Mouse (Mus musculus) hindbrain, embryonic 12.5 days (tissue): ENCODE measurements around the gene Kcnmb3. TPM values are rescaled to one million over a fixed set of nuclear protein-coding genes. Genes with fewer than 3 reads are reported as not detected.

ENCODE experiments used
- ATAC-seq: fragments of 200-750 bp; cut with Nextera tagmentation; 2 replicates; pipeline ENCODE4 v1.8.0; 2017; ENCODE audit warnings: moderate TSS enrichment; ENCODE audit not compliant: low FRiP score
- H3K27ac ChIP-seq: fragments of 300-500 bp; sonication (generic); 2 replicates; pipeline ENCODE4 v1.5.1; 2016; ENCODE audit warnings: mild to moderate bottlenecking
- H3K27me3 ChIP-seq: fragments of 300-500 bp; sonication (generic); 2 replicates; pipeline ENCODE4 v1.6.1; 2016; ENCODE audit warnings: mild to moderate bottlenecking
- H3K36me3 ChIP-seq: fragments of 300-500 bp; sonication (generic); 2 replicates; pipeline ENCODE4 v1.6.1; 2016; ENCODE audit warnings: mild to moderate bottlenecking
- H3K4me1 ChIP-seq: fragments of 300-500 bp; sonication (generic); 2 replicates; pipeline ENCODE4 v1.6.1; 2016
- H3K4me2 ChIP-seq: fragments of 300-500 bp; sonication (generic); replicated peaks from 2 replicates; pipeline ENCODE4 v1.6.1; 2016; ENCODE audit warnings: mild to moderate bottlenecking
- H3K4me3 ChIP-seq: fragments of 300-500 bp; sonication (generic); 2 replicates; pipeline ENCODE4 v1.5.1; 2016; ENCODE audit warnings: mild to moderate bottlenecking
- H3K9ac ChIP-seq: fragments of 300-500 bp; sonication (generic); 2 replicates; pipeline ENCODE4 v1.6.1; 2016; ENCODE audit warnings: mild to moderate bottlenecking, moderate library complexity
- H3K9me3 ChIP-seq: fragments of 300-500 bp; sonication (generic); replicated peaks from 2 replicates; pipeline ENCODE4 v1.6.1; 2016; ENCODE audit warnings: mild to moderate bottlenecking
- WGBS: fragments of 180-500 bp; shearing (Covaris S2); methylation state at CpG from one replicate; pipeline ENCODE4 v1.1.7; 2016; 5-methylcytosine and 5-hydroxymethylcytosine counted together
- polyA plus RNA-seq: library from polyadenylated mRNA; unstranded; fragments of >200 nt; fragmentation: Nextera tagmentation; extraction: Ambion mirVana; gene quantifications from 2 replicates; pipeline ENCODE4 v1.2.1, GENCODE M21; 2016

Kcnmb3 gene
- polyA plus RNA-seq, 1 experiment from 2014 or later, result 0.12 TPM

- peak within 1 kb of the TSS; percentile 93 for H3K4me3 ChIP-seq
- 9% methylated on average over 24 of the region's 24 CpGs for WGBS
- peak within 1 kb of the TSS; percentile 76 for H3K4me2 ChIP-seq
- peaks cover 22% of the 10 kb centered on the region for H3K4me1 ChIP-seq
- 0 out of 2 replicates have a peak, but pooled peaks cover 2% of the 10 kb centered on the region for H3K36me3 ChIP-seq
- H3K9me3 ChIP-seq, result no peaks in the 10 kb centered on the region
- peak within 1 kb of the TSS; percentile 84 for H3K27ac ChIP-seq
- peak within 1 kb of the TSS; percentile 92 for H3K9ac ChIP-seq
- no peaks in the 10 kb centered on the region for H3K27me3 ChIP-seq
- no peak; the same call in 1 of the 2 replicates for ATAC-seq
These were observed 17.7 kb upstream of the Kcnmb3 start, which contains the start of gene Zfp639 for GRCm38 (mm10) chr3:32509496-32510374. TSS of gene Zfp639 (plus strand) at chr3:32510259.

DNA sequence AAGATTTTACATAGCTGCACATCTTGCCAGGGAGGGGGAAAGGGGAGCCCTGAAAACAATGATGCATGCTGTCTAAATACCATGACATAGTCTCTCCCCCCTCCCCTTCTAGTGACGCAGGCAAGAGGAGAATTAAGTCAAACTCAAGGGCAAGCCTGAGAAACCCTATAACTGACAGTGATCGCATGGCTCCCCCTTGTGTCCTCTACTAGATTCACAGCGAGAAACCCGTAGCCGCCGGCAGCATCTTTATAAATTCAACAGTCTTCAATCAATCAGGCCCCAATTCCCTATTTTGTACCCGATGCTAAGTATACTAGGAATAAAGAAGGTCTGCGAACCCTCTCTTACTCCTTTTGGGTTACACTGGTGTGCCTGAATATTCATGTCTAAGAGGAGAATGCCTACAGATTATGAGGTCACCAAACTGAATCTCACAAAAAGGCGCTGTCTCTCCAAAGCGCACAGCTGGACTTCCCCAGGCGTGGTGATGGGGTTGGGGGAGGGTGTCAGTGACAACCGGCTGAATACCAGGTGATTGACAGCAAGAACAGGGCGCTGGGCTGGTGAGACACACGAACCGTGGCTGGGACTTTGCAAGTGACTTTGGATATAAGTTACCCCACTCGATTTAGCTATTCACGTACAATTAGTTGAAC lies 16.8 kb upstream of the Kcnmb3 start:
- no peaks in the 10 kb centered on the region for H3K9me3 ChIP-seq
- H3K4me1 ChIP-seq, result peaks cover 22% of the 10 kb centered on the region
- H3K4me2 ChIP-seq, result peak overlapping the region; percentile 76
- H3K27me3 ChIP-seq, result no peaks in the 10 kb centered on the region
- peak overlapping the region; percentile 16; the same call in 1 of the 2 replicates for H3K4me3 ChIP-seq
- no peak overlapping the region for H3K27ac ChIP-seq
- H3K36me3 ChIP-seq, result no peaks in the 10 kb centered on the region
- H3K9ac ChIP-seq, result peak overlapping the region; percentile 13; the same call in 1 of the 2 replicates
- 1% methylated on average over 17 of the region's 17 CpGs for WGBS
- ATAC-seq, result peak; percentile 26; the same call in 1 of the 2 replicates

- no peak overlapping the region for H3K27ac ChIP-seq
- no peaks in the 10 kb centered on the region for H3K36me3 ChIP-seq
- no peak overlapping the region for H3K4me2 ChIP-seq
- no peak for ATAC-seq
- no peaks in the 10 kb centered on the region for H3K27me3 ChIP-seq
- no peak overlapping the region for H3K4me3 ChIP-seq
- H3K4me1 ChIP-seq, result peaks cover 18% of the 10 kb centered on the region
- 59% methylated on average over 11 of the region's 11 CpGs for WGBS
- no peaks in the 10 kb centered on the region for H3K9me3 ChIP-seq
- no peak overlapping the region for H3K9ac ChIP-seq
These were observed 14.6 kb upstream of the Kcnmb3 start for GRCm38 (mm10) chr3:32506366-32507225.

DNA sequence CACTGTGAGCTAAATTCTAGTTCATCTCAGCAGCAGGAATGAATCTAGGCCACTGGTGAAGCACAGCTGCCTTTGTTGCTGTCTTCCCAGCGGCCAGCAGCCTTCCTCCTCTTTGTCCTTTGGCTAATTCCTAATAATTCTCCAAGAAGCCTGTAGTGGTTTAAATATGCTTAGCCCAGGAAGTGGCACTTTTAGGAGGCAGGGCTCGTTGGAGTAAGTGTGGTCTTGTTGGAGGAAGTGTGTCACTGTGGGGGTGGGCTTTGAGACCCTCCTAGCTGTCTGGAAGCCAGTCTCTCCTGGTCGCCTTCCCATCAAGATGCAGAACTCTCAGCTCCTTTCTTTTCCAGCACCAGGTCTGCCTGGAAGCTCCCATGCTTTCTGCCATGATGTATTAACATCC lies 13.8 kb upstream of the Kcnmb3 start:
- no peak overlapping the region for H3K4me3 ChIP-seq
- no peaks in the 10 kb centered on the region for H3K27me3 ChIP-seq
- no peak overlapping the region for H3K4me2 ChIP-seq
- H3K9me3 ChIP-seq, result no peaks in the 10 kb centered on the region
- H3K4me1 ChIP-seq, result peaks cover 12% of the 10 kb centered on the region
- H3K9ac ChIP-seq, result no peak overlapping the region
- WGBS, result 79% methylated on average over 3 of the region's 3 CpGs
- no peak for ATAC-seq
- no peaks in the 10 kb centered on the region for H3K36me3 ChIP-seq
- no peak overlapping the region for H3K27ac ChIP-seq

DNA sequence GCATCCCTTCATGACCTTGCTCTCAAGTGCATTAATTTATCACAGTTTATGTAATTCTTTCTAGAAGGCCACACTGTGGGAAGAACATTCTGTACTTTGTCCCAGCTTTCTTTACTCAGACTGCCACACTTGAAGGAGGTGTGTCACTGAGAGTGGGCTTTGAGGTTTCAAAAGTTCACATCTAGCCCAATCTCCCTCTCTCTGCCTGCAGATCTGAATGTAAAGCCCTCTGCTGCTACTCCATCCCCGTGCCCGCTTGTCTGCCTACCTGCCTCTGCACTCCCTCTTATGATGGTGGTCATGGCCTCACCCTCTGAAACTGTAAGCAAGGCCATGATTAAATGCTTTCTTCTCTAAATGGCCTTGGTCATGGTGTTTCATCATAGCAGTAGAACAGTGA lies 8.3 kb upstream of the Kcnmb3 start:
- no peaks in the 10 kb centered on the region for H3K9me3 ChIP-seq
- peaks cover 11% of the 10 kb centered on the region for H3K4me1 ChIP-seq
- ATAC-seq, result no peak
- no peak overlapping the region for H3K4me2 ChIP-seq
- H3K9ac ChIP-seq, result no peak overlapping the region
- no peaks in the 10 kb centered on the region for H3K36me3 ChIP-seq
- no peak overlapping the region for H3K4me3 ChIP-seq
- 89% methylated on average over 2 of the region's 2 CpGs for WGBS
- H3K27me3 ChIP-seq, result no peaks in the 10 kb centered on the region
- H3K27ac ChIP-seq, result no peak overlapping the region

DNA sequence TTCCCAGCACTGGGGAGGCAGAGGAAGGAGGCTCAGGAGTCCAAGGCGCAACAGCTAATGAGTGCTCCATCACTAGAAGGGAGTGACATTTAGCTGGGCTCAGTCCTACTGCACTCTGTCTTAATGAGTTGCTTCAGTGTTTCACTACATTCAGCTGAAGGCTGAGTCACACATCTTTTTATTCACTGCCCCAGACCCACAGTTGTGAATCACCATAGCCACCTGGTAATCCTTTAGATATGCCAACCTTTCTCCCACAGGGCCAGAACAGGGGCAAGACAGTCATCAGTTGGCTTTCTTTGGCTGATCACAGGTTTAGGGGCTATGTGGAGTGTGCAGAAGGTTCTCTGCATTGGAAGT lies 4.7 kb upstream of the Kcnmb3 start:
- peaks cover 11% of the 10 kb centered on the region for H3K4me1 ChIP-seq
- H3K4me2 ChIP-seq, result no peak overlapping the region
- ATAC-seq, result no peak
- H3K4me3 ChIP-seq, result no peak overlapping the region
- H3K36me3 ChIP-seq, result no peaks in the 10 kb centered on the region
- no peaks in the 10 kb centered on the region for H3K27me3 ChIP-seq
- no peaks in the 10 kb centered on the region for H3K9me3 ChIP-seq
- H3K9ac ChIP-seq, result no peak overlapping the region
- no peak overlapping the region for H3K27ac ChIP-seq
- 86% methylated on average over 1 of the region's 1 CpGs for WGBS

GRCm38 (mm10) chr3:32495856-32496710 lies 4.1 kb upstream of the Kcnmb3 start:
- Histone ChIP-seq H3K4me2 (no peak overlapping the region), H3K4me3 (no peak overlapping the region), H3K27me3 (no peaks in the 10 kb centered on the region), H3K9ac (no peak overlapping the region), H3K4me1 (peaks cover 11% of the 10 kb centered on the region), H3K27ac (0 out of 2 replicates have a peak overlapping the region, but pooled peaks have one; percentile 7), H3K9me3 (no peaks in the 10 kb centered on the region), H3K36me3 (no peaks in the 10 kb centered on the region)
- ATAC-seq, result no peak
- 39% methylated on average over 8 of the region's 8 CpGs for WGBS

DNA sequence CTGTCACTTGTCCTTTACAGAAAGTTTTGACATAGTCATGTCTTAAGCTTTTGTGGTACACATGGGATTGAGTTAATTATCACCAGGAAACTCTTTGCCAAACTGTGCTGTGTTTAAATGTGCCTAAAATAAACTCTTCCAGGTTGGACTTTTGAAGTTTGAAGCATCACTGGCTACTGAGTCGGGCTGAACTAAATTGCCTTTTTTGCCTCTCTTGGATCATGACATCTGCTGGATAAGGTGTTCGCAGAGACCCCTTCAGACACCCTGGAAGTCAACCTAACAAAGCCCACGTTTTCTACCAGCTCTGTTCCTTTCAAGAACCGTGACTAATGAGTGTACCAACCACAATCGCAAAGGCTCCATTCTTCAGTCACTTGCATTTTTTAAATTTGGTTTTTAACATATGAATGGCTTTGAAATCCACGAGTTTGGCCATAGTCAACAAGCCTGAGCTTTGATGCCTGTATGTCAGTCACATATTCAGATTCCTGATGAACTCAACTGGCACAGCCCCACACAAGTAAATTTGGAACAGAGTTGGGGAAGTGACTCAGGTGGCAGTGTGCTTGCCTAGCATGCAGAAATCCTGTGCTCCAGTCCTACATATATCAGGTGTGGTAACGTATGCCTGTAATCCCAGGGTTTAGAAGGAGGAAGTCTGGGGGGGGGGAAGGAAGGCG lies 3.2 kb upstream of the Kcnmb3 start:
- 36% methylated on average over 8 of the region's 8 CpGs for WGBS
- no peak for ATAC-seq
- Histone ChIP-seq H3K27me3 (no peaks in the 10 kb centered on the region), H3K9me3 (no peaks in the 10 kb centered on the region), H3K4me1 (peaks cover 11% of the 10 kb centered on the region), H3K9ac (no peak overlapping the region), H3K27ac (no peak overlapping the region), H3K36me3 (no peaks in the 10 kb centered on the region), H3K4me3 (no peak overlapping the region), H3K4me2 (no peak overlapping the region)

- 89% methylated on average over 8 of the region's 8 CpGs for WGBS
- Histone ChIP-seq H3K4me2 (no peak overlapping the region), H3K27me3 (no peaks in the 10 kb centered on the region), H3K36me3 (no peaks in the 10 kb centered on the region), H3K27ac (no peak overlapping the region), H3K4me3 (no peak overlapping the region), H3K4me1 (peaks cover 11% of the 10 kb centered on the region), H3K9ac (no peak overlapping the region), H3K9me3 (no peaks in the 10 kb centered on the region)
- ATAC-seq, result no peak
These were observed 2.5 kb upstream of the Kcnmb3 start for GRCm38 (mm10) chr3:32494387-32495087.

GRCm38 (mm10) chr3:32490928-32491315 lies 1.1 kb downstream of the Kcnmb3 start:
- Histone ChIP-seq H3K9me3 (no peaks in the 10 kb centered on the region), H3K4me1 (peaks cover 3% of the 10 kb centered on the region), H3K9ac (no peak overlapping the region), H3K36me3 (no peaks in the 10 kb centered on the region), H3K4me2 (no peak overlapping the region), H3K27me3 (no peaks in the 10 kb centered on the region), H3K27ac (no peak overlapping the region), H3K4me3 (no peak overlapping the region)
- ATAC-seq, result no peak
